Mouse (Mus musculus): ENCODE results near the gene Espn.

GRCm38 (mm10) chr4:152182205-152182604, 30.0 kb upstream of the Espn start:
- TF ChIP-seq POLR2A (IDR thresholded peaks at IDR 0.05; ENCODE audit: insufficient read depth, low read length) (no peak), CTCF (IDR thresholded peaks at IDR 0.05; ENCODE audit: low read depth, low read length) (no peak)
